Mouse (Mus musculus) macrophage (primary cell): Measurements from ENCODE around the gene Neurl2. TPM values are rescaled to one million over a fixed set of nuclear protein-coding genes. Genes with fewer than 3 reads are reported as not detected.
A peak's percentile ranks its signal among the peaks of the same experiment; 100 is the strongest.
"Not testable (repeated sequence)": the region's sequence is repeated elsewhere in the genome, so short reads cannot be mapped to it uniquely, and the experiment has no call there.

Experiments
- H3K27ac ChIP-seq: fragments of 350-480 bp; formaldehyde crosslinking; 2 replicates; pipeline ENCODE4 v1.9.0; 2021
- H3K36me3 ChIP-seq: fragments of 350-480 bp; formaldehyde crosslinking; 2 replicates; pipeline ENCODE4 v1.9.0; 2021; ENCODE audit errors: inconsistent target
- H3K4me3 ChIP-seq: fragments of 350-480 bp; formaldehyde crosslinking; 2 replicates; pipeline ENCODE4 v1.9.0; 2021; ENCODE audit errors: inconsistent target
- H3K79me2 ChIP-seq: fragments of 350-480 bp; formaldehyde crosslinking; 2 replicates; pipeline ENCODE4 v1.9.0; 2021; ENCODE audit errors: inconsistent target
- WGBS: methylation state at CpG from one replicate; pipeline ENCODE4 v1.1.7; 2026; ENCODE audit warnings: inconsistent platforms; ENCODE audit not compliant: missing documents; 5-methylcytosine and 5-hydroxymethylcytosine counted together
- polyA plus RNA-seq: library from polyadenylated mRNA; stranded (reverse); fragments of 250-400 nt; gene quantifications from 3 replicates; pipeline ENCODE4 v1.2.4, GENCODE M21; 2018; ENCODE audit warnings: inconsistent platforms

Neurl2 gene
- polyA plus RNA-seq, 1 experiment from 2014 or later: 3.9 TPM

DNA sequence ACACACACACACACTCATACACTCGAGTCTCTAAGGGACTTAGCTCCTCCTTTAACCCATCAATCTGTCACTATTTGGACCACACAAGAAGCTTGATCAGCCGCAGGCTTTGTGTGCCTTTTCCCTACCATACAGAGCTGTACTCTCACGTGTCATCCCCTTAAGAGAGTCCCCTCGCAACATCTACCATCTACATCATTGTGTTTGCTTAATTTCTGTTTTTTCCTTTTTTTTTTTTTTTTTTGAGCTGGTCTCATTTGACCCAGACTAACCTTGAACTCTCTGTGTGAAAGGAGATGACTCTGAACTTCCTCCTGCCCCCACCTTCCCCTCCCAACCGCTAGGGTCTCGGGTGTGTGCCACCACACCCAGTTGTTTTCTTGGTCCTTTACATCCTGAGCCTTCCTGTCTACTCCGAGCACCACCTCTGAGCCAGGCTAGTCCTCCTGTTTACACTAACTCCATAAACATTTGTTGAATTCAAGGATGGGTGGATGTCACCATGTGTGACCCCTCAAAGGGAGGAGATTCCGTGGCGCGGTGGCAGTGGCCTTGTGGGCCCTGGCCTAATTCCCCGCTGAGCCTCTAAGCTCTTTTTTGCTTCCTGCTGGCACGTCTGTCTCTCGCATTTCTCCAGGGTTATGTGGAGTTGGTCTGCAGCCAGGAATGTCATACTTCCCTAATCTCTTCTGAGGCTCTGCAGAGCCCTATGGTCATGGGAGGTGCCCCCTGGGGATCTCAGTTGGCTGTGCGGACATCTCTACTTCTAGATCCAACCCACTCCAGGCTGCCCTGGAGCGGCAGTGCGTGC lies 33.7 kb upstream of the Neurl2 start:
- WGBS: 20% methylated on average over 16 of the region's 16 CpGs
- Histone ChIP-seq H3K4me3 (no peak overlapping the region), H3K79me2 (no peaks in the 10 kb centered on the region), H3K27ac (peak overlapping the region; percentile 96), H3K36me3 (no peaks in the 10 kb centered on the region)

- H3K27ac ChIP-seq: peak overlapping the region; percentile 17; the same call in 1 of the 2 replicates
- H3K4me3 ChIP-seq: no peak overlapping the region
- WGBS: 70% methylated on average over 4 of the region's 4 CpGs
- H3K36me3 ChIP-seq: no peaks in the 10 kb centered on the region
- no peaks in the 10 kb centered on the region for H3K79me2 ChIP-seq
Measured at GRCm38 (mm10) chr2:164864593-164864992, 31.3 kb upstream of the Neurl2 start.

DNA sequence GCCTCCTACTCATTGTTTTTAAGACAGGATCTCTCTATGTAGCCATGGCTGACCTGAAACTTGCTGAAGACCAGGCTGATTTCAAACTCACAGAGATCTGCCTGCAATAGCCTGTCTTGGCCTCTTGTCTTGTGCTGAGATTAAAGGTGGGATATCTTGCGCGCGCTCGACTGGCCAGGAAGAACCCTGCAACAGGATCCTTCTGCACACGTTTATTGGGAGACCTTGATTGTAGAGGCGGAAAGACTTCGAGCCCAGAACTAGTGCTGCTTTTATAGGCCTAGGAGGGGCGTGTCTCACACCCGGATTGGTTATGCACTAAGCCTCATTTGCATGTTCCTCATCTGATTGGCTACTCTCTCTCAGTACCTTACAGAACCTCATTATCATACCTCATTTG lies 30.2 kb upstream of the Neurl2 start:
- no CpG with 5 or more reads among the region's 9 CpGs for WGBS
- peak overlapping the region; percentile 96 for H3K27ac ChIP-seq
- H3K79me2 ChIP-seq, H3K36me3 ChIP-seq, H3K4me3 ChIP-seq: not testable (repeated sequence)

DNA sequence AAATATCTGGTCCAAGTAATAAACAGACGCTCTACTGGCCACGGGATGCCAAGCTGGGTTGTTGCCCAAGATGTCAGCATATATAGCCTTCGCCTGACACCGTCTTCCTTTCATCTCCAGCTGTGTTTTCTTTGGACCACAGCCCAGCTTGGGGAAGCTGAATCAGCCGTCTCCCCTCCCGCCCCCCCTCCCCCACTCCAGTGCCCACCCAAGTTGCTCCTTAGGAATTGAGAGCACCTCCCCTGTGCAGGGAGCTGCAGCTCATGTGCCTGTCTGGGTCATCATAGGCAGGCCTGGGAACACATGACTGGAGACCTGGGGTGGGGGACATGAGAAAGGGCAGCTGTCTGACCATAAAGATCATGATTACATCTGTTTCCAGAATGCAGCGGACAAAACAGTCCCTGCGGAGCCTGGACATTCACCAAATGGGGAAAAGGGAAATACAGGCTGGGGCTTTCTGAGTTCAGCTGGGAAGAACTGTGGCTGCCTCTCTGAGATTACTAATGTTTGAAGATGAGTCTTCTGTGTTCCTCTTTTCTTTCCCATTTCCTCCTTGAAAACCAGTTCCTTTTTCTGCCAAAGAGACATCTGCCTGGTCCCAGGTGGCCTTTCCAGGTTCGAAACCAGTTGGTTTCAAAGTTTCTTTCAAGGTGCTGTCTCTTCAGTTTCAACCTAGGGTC lies 29.1 kb upstream of the Neurl2 start:
- Histone ChIP-seq H3K27ac (peak overlapping the region; percentile 96), H3K36me3 (no peaks in the 10 kb centered on the region), H3K4me3 (no peak overlapping the region), H3K79me2 (no peaks in the 10 kb centered on the region)
- WGBS: 2% methylated on average over 8 of the region's 9 CpGs

- Histone ChIP-seq H3K79me2 (peaks cover 5% of the 10 kb centered on the region), H3K4me3 (no peak overlapping the region), H3K27ac (peak overlapping the region; percentile 96), H3K36me3 (no peaks in the 10 kb centered on the region)
- WGBS: 85% methylated on average over 4 of the region's 4 CpGs
Measured at GRCm38 (mm10) chr2:164861094-164861493, 27.8 kb upstream of the Neurl2 start.

DNA sequence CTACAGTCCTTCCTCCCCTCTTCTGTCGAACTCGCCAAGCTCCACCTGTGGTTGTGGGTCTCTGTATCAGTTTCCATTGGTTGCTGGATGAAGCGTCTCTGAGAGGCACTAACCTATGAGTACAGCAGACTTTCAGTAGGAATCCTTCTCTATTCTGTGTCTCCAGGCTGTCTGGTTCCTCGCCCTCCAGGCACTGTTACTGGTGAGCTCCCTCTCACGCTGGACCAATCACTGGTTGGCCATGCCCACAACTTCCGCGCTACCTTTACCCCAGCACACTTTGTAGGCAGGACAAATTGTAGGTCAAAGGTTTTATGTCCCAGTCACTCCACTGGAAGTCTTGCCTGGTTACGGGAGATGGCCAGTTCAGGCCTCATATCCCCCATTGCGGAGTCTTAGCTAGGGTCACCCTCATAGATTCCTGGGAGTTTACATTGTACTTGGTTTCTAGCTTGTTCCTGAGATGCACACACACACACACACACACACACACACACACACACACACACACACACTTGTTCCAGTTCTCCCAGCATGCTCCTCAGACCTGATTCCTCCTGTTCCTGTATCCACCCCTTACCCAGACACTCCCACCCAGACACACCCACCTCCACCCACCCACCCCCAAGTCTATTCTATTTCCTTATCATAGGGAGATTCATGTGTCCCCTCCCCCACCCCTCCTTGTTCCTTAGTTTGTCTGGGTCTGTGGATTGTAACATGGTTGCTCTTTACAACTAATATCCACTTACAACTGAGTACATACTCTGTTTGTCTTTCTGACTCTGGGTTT lies 26.6 kb upstream of the Neurl2 start:
- no peak overlapping the region for H3K27ac ChIP-seq

GRCm38 (mm10) chr2:164859155-164859554 lies 25.9 kb upstream of the Neurl2 start:
- Histone ChIP-seq H3K4me3 (no peak overlapping the region), H3K27ac (no peak overlapping the region), H3K36me3 (peaks cover 10% of the 10 kb centered on the region), H3K79me2 (peaks cover 11% of the 10 kb centered on the region)
- WGBS: 100% methylated on average over 2 of the region's 2 CpGs

More for the DNA sequence above, 26.6 kb upstream of the Neurl2 start:
- peaks cover 11% of the 10 kb centered on the region for H3K79me2 ChIP-seq
- no peak overlapping the region for H3K4me3 ChIP-seq
- peaks cover 3% of the 10 kb centered on the region for H3K36me3 ChIP-seq
- 80% methylated on average over 9 of the region's 9 CpGs for WGBS

- Histone ChIP-seq H3K36me3 (peaks cover 21% of the 10 kb centered on the region), H3K79me2 (peaks cover 11% of the 10 kb centered on the region), H3K27ac (peak overlapping the region; percentile 85), H3K4me3 (peak overlapping the region; percentile 73)
- 8% methylated on average over 15 of the region's 19 CpGs for WGBS
Measured at GRCm38 (mm10) chr2:164857842-164858553, 24.7 kb upstream of the Neurl2 start.

GRCm38 (mm10) chr2:164857101-164857821 lies 24.0 kb upstream of the Neurl2 start, which contains the start of gene Pltp:
TSS of gene Pltp (minus strand) at chr2:164857711.
- Histone ChIP-seq H3K4me3 (peak within 1 kb of the TSS; percentile 73), H3K36me3 (peaks cover 29% of the 10 kb centered on the region), H3K27ac (peak within 1 kb of the TSS; percentile 85), H3K79me2 (peaks cover 11% of the 10 kb centered on the region)
- under 1% methylated on average over 47 of the region's 47 CpGs for WGBS

DNA sequence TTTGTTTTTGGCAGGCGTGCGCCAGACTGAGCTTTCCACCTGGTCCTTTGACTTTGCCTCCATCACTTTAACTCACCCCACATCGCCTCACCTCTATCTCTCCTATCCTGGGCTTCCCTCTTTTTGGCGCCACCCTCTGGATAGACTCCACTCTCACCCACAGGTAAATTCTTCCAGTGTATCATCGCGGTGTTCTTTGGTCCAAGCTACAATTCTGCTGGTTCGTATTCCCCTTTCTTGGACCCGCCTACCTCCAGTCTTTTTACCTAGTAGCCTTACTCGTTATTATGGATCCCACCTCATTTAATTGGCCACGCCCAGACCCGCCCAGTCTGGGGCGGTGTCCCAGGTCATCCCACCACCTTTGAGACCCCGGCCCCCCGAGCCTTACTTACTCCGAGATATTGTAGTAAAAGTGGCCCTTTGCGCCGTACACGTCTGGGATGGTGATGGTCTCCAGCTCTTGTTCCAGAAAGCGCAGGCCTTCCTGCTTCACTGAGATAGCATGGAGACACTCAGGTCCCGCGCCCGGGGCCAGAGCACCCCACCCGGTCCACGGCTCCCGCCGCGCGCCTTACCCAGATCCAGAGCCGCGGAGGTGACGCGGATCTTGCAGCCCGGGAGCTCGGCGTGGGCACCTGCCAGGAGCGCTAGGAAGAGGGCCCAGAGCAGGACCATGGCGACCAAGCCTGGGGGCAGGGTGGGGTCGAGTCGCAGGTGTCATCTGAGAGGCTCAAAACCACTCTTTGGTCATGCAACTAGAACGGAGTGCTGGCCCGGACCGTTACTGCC lies 23.2 kb upstream of the Neurl2 start:
- peak overlapping the region; percentile 85 for H3K27ac ChIP-seq
- WGBS: 3% methylated on average over 40 of the region's 42 CpGs
- peaks cover 11% of the 10 kb centered on the region for H3K79me2 ChIP-seq
- H3K4me3 ChIP-seq: peak overlapping the region; percentile 73
- peaks cover 36% of the 10 kb centered on the region for H3K36me3 ChIP-seq

DNA sequence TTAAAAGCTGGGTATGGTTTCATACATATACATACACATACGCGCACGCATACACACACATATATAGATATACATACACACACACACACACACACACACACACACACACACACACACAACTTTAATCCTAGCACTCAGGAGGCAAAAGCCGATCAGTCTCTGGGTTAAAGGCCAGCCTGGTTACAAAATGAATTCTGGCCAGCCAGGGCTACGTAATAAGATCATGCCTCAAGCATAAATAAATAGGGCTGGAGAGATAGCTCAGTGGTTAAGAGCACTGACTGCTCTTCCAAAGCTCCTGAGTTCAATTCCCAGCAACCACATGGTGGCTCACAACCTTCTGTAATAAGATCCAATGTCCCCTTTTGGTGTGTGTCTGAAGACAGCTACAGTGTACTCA lies 22.3 kb upstream of the Neurl2 start:
- WGBS: 90% methylated on average over 5 of the region's 5 CpGs
- not testable (repeated sequence) for H3K27ac ChIP-seq
- Histone ChIP-seq H3K4me3 (peak overlapping the region; percentile 73), H3K36me3 (peaks cover 45% of the 10 kb centered on the region), H3K79me2 (peaks cover 11% of the 10 kb centered on the region)

GRCm38 (mm10) chr2:164850061-164850460 lies 16.8 kb upstream of the Neurl2 start:
- Histone ChIP-seq H3K79me2 (no peaks in the 10 kb centered on the region; the same call in 1 of the 2 replicates), H3K27ac (no peak overlapping the region)
- WGBS: 91% methylated on average over 8 of the region's 8 CpGs

DNA sequence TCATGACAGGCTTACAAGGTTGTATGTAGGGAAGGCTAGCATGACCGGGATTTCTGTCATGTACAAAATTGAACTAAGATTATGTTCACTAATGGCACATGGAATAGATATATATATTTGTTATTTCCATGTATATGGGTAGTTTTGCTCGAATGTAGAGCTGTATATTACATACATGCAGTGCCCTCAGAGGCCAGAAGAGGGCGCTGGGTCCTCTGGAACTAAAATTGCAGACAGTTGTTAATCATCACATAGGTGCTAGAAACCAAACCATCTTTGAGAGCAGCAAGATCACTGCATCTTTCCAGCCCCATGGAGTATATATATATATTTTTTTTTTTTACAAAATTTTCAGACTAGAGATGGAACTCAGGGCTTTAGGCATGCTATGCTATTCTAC lies 12.5 kb upstream of the Neurl2 start:
- 60% methylated on average over 3 of the region's 3 CpGs for WGBS
- Histone ChIP-seq H3K4me3 (no peak overlapping the region), H3K36me3 (peaks cover 88% of the 10 kb centered on the region), H3K27ac (no peak overlapping the region), H3K79me2 (no peaks in the 10 kb centered on the region)

More at GRCm38 (mm10) chr2:164850061-164850460, 16.8 kb upstream of the Neurl2 start:
- Histone ChIP-seq H3K36me3 (peaks cover 96% of the 10 kb centered on the region), H3K4me3 (no peak overlapping the region)
